Mouse (Mus musculus) lung, adult 10 weeks (tissue): ENCODE results near the gene Arhgap31. TPM values are rescaled to one million over a fixed set of nuclear protein-coding genes. Genes with fewer than 3 reads are reported as not detected.

Experiments
- polyA plus RNA-seq: library from polyadenylated mRNA; stranded (reverse); fragments of 350-450 nt; fragmentation: Illumina TruSeq; extraction: RNeasy Lipid Tissue Mini Kit (QIAGEN cat#74804); gene quantifications from one replicate; pipeline ENCODE4 v1.2.3, GENCODE M21; 2014; ENCODE audit warnings: low read depth, low replicate concordance; ENCODE audit not compliant: insufficient read depth

Arhgap31 gene
- polyA plus RNA-seq, result 23.6 TPM

GRCm38 (mm10) chr16:38712581-38713403, at the start of gene Arhgap31:
Arhgap31 (minus strand) TSS chr16:38713274.

GRCm38 (mm10) chr16:38742113-38742658, 29.1 kb upstream of the Arhgap31 start, which contains the start of gene B4galt4:
B4galt4 (plus strand) TSS chr16:38742264.

GRCm38 (mm10) chr16:38558221-38558748, 154.8 kb downstream of the Arhgap31 start, which contains the start of gene Tmem39a:
Tmem39a (plus strand) TSS chr16:38558698.

GRCm38 (mm10) chr16:38549479-38550396, 163.3 kb downstream of the Arhgap31 start, which contains the start of gene Poglut1:
Poglut1 (minus strand) TSS chr16:38550258.

Other genes with a start within 250 kb of the Arhgap31 start
- 11.8 TPM for gene Timmdc1, start 190.6 kb downstream of the Arhgap31 start, polyA plus RNA-seq
- gene Poglut1, start 163.0 kb downstream of the Arhgap31 start, polyA plus RNA-seq, result 23.5 TPM
- 24.3 TPM for gene Tmem39a, start 154.6 kb downstream of the Arhgap31 start, polyA plus RNA-seq
- 36.5 TPM for gene B4galt4, start 29.0 kb upstream of the Arhgap31 start, polyA plus RNA-seq
- gene Upk1b, start 87.1 kb upstream of the Arhgap31 start, polyA plus RNA-seq, result 38.0 TPM
- not detected for gene 4930435E12Rik, start 115.5 kb upstream of the Arhgap31 start, polyA plus RNA-seq
- gene Igsf11, start 179.4 kb upstream of the Arhgap31 start, polyA plus RNA-seq, result 0.50 TPM